Mouse (Mus musculus): ENCODE measurements around the gene Rabl6.

The Rabl6 gene

GRCm38 (mm10) chr2:25607761-25608622, at the start of gene Rabl6:
Gene Rabl6, minus strand, starts transcription at chr2:25608521.
- peak; percentile 93 for DNase-seq

DNA sequence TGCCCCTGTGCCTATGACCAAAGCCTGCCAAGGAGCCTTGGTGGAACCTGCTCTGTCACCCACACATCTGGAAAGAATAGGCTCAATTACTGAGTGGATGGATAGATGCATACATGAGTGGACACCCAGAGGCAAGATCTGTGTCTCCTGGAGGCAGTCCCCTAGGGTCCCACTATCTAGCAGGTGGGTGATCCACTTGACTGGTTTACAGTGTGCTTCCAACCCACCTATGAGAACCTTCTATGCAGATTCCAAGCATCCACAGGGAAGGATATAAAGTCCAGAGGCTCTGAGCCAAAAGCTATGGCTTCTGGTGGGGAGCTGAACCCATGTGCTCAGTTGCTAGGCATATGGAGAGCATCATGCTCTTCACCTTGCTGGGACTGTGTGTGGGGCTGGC, 49.3 kb upstream of the Rabl6 start, which contains the start of gene Lcn5:
TSS of gene Lcn5 (plus strand) at position 301 of the 400 bp plus-strand sequence.
- DNase-seq = no peak

GRCm38 (mm10) chr2:25657246-25657645, 48.9 kb upstream of the Rabl6 start:
- DNase-seq = peak; percentile 8

DNA sequence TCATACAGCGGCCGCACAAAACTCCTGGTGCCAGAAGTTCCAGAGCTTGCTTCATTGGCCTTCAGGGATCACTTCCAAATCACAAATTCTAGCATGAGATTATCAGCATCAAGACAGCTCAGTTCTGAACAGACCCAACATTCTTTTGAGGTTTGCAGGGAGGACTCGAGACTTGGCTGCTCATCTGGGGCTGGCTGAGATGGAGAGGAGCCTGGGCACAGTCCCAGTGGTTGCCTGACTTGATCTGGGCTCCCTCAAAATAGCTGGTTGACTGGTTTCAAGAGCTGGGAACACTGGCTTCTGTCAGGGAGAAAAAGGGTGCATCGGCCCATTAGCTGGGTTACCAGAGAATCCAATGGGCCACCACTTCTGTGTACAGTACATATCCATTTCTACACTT, 48.4 kb upstream of the Rabl6 start:
- peak; percentile 23 for DNase-seq

GRCm38 (mm10) chr2:25654502-25654901, 46.2 kb upstream of the Rabl6 start:
- no peak for DNase-seq

GRCm38 (mm10) chr2:25652902-25653301, 44.6 kb upstream of the Rabl6 start, which contains the start of gene Lcn8:
Gene Lcn8, plus strand, starts transcription at chr2:25653120.
- no peak for DNase-seq

DNA sequence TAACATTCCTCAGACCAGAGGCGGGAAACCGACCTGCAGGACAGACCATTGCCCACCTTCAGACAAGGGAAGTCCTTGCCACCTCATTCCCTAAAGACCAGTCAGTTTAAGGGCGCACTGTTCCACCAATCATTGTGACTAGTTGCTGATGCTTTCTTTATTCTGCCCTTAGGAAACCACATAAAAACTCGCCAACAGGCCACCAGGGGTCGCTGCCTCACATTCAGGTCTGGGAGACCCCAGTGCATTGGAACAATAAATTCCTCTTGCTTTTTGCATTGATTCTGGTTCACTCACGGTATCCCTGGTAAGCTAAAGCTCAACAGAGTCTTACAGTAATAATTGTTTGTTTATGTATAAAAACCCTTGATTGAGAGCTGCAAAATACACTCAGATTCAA, 31.6 kb upstream of the Rabl6 start:
- peak; percentile 52 for DNase-seq

DNA sequence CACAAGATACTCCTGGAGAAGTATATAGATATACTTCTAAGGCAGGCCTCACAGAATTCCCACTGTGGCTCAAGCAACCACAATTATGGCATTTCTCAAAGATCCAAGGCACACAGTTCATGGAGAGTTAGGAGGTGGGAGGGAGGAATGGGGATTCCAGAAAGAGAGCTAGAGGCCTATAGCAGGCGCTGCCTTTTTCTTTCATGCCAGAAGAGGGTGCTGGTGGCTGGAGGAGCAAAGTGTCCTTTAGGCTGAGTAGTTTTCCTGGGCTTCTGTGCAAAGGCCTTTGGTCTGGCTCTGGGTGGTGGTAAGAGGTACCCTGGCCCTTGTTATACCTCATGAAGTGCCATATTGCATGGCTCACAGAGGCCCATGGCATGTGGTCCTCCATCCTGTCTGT, 25.7 kb upstream of the Rabl6 start:
- no peak for DNase-seq

DNA sequence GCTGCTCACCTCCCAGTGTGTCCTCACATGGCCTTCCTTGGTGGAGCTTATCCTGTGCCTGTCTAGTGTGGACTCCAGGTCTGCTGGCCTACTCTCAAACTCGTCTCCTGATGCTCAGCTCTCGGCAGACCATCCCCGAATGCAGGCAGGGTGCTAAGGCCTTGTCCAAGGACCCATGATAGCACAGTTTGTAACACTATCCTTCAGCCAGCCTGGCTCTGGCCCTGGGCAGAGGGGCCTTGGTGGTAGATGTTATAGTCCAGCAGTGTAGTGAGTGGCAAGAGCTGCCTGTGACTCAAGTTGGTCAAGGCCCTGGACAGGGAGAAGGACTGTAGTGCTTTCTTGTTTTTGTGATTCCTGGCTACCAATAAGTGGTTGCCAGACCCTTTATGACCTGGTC, 25.3 kb upstream of the Rabl6 start:
- no peak for DNase-seq

DNA sequence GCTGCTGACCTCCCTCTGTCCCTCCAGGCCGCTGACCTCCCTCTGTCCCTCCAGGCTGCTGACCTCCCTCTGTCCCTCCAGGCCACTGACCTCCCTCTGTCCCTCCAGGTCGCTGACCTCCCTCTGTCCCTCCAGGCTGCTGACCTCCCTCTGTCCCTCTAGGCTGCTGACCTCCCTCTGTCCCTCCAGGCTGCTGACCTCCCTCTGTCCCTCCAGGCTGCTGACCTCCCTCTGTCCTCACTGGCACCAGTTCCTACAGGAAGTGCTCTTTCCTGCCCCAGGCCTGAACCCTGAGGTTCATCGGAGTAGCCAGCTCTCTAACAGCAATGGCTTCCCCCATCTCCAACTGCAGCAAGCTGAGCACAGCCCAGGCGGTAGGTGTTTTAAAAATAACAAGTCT, 20.4 kb upstream of the Rabl6 start:
- DNase-seq = no peak

DNA sequence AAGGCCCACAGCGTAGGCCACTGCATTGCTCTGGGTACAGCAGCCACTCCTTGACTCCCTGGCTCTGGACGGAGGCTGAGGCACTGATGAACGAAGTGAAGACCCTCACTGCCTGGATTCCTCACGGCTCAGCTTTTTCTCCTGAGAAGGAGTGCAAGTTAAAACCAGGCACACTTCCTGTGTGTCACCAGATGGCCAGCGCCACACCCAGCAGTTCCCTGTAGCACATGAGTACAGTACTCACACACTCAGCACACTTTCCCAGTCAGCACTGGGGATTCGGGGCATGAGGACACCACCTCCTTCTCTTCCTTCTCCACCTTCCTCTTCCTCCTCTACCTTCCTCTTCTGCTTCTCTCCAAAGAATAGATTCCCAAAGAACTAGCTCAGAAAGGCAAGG, 19.5 kb upstream of the Rabl6 start, which contains the start of gene Fcna:
TSS of gene Fcna (minus strand) at position 220 of the 400 bp plus-strand sequence.
- DNase-seq = no peak

DNA sequence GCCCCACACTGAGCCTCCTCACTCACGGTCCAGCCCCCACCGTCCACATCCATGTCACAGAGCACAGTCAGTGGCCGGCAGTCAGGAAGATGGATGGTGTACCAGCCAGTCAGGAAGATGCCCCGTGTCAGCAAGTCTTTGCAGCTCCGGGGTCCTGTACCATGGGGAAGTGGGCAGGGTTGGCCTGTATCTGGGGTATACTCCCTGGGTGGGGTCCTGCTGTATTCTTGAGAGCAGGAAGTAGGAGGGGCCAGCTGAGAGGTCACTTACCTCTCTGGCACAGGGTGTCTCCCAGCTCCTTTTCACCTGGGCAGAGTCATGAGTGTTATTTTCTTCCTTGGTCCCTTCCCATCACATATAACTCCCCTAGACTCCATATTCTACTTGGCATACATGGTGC, 17.7 kb upstream of the Rabl6 start:
- DNase-seq = no peak

DNA sequence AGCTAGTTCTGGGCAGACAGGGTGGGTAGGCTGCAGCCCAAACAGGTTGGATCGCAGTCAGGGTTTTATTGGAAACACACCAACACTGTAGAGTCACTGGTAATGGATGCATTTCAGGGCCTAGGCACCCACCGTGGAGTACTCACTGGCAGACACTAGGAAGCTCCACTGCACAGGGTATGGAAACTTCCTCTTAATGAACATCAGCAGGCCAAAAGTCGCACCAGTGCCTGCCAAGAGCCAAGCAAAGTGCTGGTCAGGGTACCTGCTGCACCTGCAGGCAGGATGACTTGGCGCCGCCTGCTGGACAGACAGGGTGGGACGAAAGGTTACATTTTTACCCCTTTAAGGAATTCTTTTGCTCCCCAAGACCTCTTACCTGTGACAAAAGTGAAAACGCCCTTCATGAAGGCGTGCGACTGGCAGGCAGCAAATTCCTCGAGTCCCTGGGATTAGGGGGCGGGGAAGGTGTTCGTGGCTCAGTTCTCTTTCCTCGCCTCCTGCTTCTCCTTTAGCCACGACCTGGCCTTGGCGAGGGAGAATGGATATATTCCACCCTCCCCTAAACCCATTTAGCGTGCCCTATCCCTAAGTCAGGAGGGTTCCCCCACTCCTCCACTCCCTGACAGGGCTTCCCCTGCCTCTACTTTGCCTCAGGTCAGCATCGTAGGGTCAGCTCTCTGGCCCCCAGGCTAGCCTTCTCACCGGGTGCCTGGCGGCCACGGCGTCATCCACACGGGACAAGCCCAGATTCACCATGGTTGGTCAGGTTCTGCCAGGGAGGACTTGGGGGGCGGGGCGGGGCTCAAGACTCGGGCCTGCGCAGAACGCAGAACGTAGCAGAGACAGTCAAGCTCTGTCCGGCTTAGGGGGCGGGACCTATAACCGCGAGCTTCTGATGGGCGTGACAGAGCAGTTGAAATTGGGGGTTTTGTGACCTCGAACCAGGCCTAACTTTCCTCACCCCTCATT, 13.2 kb upstream of the Rabl6 start, which contains the start of gene Tmem141:
TSS of gene Tmem141 (minus strand) at position 777 of the 972 bp plus-strand sequence.
- peak; percentile 96 for DNase-seq

GRCm38 (mm10) chr2:25620852-25621228, 12.5 kb upstream of the Rabl6 start:
- DNase-seq = no peak

GRCm38 (mm10) chr2:25620386-25620785, 12.1 kb upstream of the Rabl6 start:
- DNase-seq = no peak

DNA sequence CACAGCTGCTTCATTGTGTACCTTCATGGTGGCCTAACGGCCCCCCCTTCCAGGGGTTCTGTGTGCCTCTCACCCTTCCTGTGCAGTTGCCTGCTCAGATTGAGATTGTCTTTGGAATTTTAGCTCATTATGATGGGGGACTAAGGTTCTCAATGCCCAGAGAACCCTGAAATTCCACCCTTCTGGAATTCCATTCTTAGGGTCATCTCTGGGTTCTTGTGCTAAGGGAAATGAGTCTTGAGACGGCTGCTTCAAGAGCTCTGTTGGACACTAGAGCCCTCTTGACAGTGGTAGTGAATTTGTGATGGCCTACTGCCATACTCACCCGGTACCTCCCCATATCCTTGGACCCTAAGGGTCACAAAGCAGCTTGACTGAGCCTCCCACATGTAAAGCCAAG, 9.3 kb upstream of the Rabl6 start, which contains the start of gene Ccdc183:
TSS of gene Ccdc183 (minus strand) at position 101 of the 400 bp plus-strand sequence.
- DNase-seq = no peak

DNA sequence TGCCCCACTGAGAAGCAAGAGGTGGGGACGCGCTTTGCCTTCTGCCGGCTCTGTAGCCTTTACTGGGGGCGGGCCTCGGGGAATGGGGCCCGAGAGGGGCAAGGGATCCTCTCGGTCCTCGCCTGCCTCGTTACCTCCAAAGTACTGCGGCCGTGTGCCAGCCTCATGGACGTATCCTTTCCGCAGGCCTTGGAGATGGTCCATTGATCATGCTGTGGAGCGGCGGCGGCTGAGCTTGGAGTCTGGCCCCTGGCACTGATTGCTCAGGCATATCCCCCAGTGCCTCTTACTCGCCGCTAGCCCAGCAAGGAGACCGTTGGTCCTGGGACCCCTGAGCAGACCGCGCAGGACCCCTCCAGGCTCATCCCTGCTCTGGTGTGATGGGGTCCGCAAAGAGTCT, 8.1 kb upstream of the Rabl6 start:
- no peak for DNase-seq

DNA sequence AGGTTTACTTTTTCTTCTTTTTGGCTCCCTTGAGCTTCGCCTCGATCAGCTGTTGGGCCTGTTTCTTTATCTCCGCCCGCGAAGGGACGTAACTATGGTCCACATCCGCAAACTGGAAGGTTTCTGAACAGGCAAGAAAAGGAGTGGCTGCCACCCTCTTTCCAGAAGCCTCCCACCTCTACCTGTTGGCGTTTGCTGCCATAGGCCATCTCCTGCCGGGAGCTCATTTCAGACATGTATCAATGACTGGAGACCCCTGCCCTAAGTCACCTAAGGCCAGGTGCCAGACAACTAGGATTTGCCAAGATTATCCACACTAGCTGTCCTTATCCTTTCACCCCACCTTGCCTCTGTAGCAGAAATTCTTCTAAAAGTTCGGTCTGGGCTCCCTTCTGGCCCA, 350 bp upstream of the Rabl6 start:
- DNase-seq = no peak

DNA sequence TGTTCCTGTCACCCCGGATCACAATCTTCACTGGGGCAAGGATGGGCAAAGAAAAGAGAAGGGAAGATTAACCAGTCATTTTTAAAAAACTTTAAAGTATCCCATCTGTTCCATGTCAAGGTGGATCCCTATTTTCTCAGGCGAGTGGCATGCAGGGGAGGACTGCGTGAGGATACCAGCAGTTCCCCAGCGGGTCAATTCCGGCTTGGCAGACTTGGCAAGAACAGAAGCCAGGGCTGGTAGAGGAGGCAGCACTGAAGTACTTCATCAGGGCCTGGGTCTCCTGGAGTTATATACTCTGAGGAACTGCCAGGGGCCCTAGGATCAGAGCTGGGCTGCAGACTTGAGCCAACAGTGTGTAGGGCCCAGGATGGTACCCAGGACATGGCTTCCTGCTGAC, 5.8 kb downstream of the Rabl6 start:
- DNase-seq = no peak

GRCm38 (mm10) chr2:25600037-25600436, 8.3 kb downstream of the Rabl6 start:
- no peak for DNase-seq

- DNase-seq = no peak
These were observed 9.6 kb downstream of the Rabl6 start for GRCm38 (mm10) chr2:25598749-25599148.

DNA sequence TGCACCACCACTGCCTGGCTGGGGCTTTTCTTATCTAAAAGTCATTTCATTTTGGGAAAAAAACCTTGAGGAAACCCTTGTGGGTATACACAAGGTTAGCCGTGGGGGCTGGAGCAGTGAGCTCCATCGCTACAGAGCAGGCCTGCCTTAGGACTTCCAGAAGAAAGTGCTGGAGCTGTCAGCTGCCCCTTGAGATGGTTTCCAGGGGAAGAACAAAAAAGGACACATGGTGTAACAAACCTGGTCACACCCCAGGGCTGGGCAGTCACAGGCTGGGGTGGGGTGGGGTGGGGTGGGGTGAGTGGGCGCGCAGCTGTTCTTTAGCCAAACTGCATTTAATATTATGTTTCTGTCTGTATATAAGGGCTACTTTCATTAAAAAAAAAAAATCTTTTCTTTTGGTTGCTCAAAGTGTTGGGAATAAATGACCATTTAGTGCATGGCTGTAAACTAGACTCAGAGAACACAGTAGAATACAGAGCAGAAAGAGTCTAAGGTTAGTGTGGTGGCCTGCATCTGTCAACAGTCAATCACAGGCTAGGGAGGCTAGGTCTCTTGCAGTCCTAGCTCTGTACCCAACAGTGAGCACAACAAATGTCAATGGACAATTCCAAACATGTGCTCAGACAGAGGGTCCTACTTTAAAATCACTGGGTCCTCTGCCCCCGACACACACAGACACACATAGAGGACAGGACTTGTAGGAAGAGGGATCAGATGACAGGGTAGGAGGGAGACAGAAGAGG, 11.4 kb downstream of the Rabl6 start:
- no peak for DNase-seq

DNA sequence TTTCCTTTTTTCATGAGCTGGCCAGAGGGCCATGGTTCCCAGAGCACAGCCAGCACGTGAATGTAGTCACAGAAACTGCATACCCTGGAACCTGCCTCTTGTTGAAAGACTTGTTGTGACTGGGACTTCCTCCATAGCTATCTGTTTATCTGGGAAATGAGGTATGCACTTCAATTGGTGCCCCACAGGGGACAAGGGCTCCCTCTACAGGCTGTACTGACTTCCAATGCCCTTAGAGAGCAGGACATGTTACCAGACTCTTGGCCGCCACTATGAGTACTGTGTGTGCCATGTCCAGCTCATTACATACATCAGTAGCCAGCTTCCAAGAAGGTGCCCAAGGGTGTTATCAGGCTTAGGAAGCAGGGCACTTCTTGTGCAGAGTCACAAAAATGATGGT, 16.5 kb downstream of the Rabl6 start:
- peak; percentile 60 for DNase-seq
